Mouse (Mus musculus) limb, embryonic 13.5 days (tissue): ENCODE measurements around the gene Zfp146. TPM values are rescaled to one million over a fixed set of nuclear protein-coding genes. Genes with fewer than 3 reads are reported as not detected.
A peak's percentile ranks its signal among the peaks of the same experiment; 100 is the strongest.
"Not testable (repeated sequence)": the region's sequence is repeated elsewhere in the genome, so short reads cannot be mapped to it uniquely, and the experiment has no call there.

ENCODE experiments used
- ATAC-seq: fragments of 200-750 bp; cut with Nextera tagmentation; 2 replicates; pipeline ENCODE4 v1.8.0; 2017; ENCODE audit warnings: low read depth, moderate number of reproducible peaks, moderate TSS enrichment; ENCODE audit not compliant: low FRiP score
- H3K27ac ChIP-seq: fragments of 300-500 bp; sonication (generic); 2 replicates; pipeline ENCODE4 v1.5.1; 2015; ENCODE audit warnings: inconsistent platforms, mild to moderate bottlenecking, moderate library complexity
- H3K27me3 ChIP-seq: fragments of 300-500 bp; sonication (generic); 2 replicates; pipeline ENCODE4 v1.6.1; 2015; ENCODE audit warnings: mild to moderate bottlenecking, inconsistent platforms
- H3K36me3 ChIP-seq: fragments of 300-500 bp; sonication (generic); 2 replicates; pipeline ENCODE4 v1.6.1; 2015; ENCODE audit warnings: inconsistent platforms, mild to moderate bottlenecking, moderate library complexity
- H3K4me1 ChIP-seq: fragments of 300-500 bp; sonication (generic); 2 replicates; pipeline ENCODE4 v1.6.1; 2015; ENCODE audit warnings: inconsistent platforms
- H3K4me2 ChIP-seq: fragments of 300-500 bp; sonication (generic); replicated peaks from 2 replicates; pipeline ENCODE4 v1.6.1; 2015; ENCODE audit warnings: inconsistent platforms, mild to moderate bottlenecking, moderate library complexity
- H3K4me3 ChIP-seq: fragments of 300-500 bp; sonication (generic); 2 replicates; pipeline ENCODE4 v1.5.1; 2015; ENCODE audit warnings: moderate library complexity, mild to moderate bottlenecking, inconsistent platforms
- H3K9ac ChIP-seq: fragments of 300-500 bp; sonication (generic); 2 replicates; pipeline ENCODE4 v1.6.1; 2015; ENCODE audit warnings: mild to moderate bottlenecking, inconsistent platforms
- H3K9me3 ChIP-seq: fragments of 300-500 bp; sonication (generic); 2 replicates; pipeline ENCODE4 v1.6.1; 2016; ENCODE audit warnings: inconsistent platforms
- WGBS: fragments of 180-500 bp; shearing (Covaris S2); methylation state at CpG from one replicate; pipeline ENCODE4 v1.1.7; 2015; 5-methylcytosine and 5-hydroxymethylcytosine counted together
- polyA plus RNA-seq: library from polyadenylated mRNA; unstranded; fragments of >200 nt; fragmentation: Nextera tagmentation; extraction: Ambion mirVana; gene quantifications from 2 replicates; pipeline ENCODE4 v1.2.1, GENCODE M21; 2015

The Zfp146 gene
- polyA plus RNA-seq, 1 experiment from 2014 or later = 22.2 TPM

- Histone ChIP-seq H3K4me3 (no peak overlapping the region), H3K9me3 (peaks cover 89% of the 10 kb centered on the region), H3K4me2 (no peak overlapping the region), H3K4me1 (peaks cover 3% of the 10 kb centered on the region; the same call in 1 of the 2 replicates), H3K36me3 (peaks cover 96% of the 10 kb centered on the region), H3K27me3 (no peaks in the 10 kb centered on the region), H3K27ac (no peak overlapping the region), H3K9ac (no peak overlapping the region)
- ATAC-seq = no peak
- WGBS = 98% methylated on average over 5 of the region's 5 CpGs
Measured at GRCm38 (mm10) chr7:30163113-30163512, 6.4 kb downstream of the Zfp146 start.

GRCm38 (mm10) chr7:30155507-30155906, 14.0 kb downstream of the Zfp146 start:
- H3K9ac ChIP-seq = no peak overlapping the region
- no peaks in the 10 kb centered on the region for H3K4me1 ChIP-seq
- H3K27ac ChIP-seq = no peak overlapping the region
- H3K4me3 ChIP-seq = no peak overlapping the region
- ATAC-seq = no peak
- no peak overlapping the region for H3K4me2 ChIP-seq
- no peaks in the 10 kb centered on the region for H3K27me3 ChIP-seq
- WGBS = 96% methylated on average over 3 of the region's 3 CpGs
- peaks cover 82% of the 10 kb centered on the region for H3K9me3 ChIP-seq
- H3K36me3 ChIP-seq = peaks cover 90% of the 10 kb centered on the region

GRCm38 (mm10) chr7:30154040-30154439, 15.5 kb downstream of the Zfp146 start:
- no peaks in the 10 kb centered on the region for H3K4me1 ChIP-seq
- peaks cover 91% of the 10 kb centered on the region for H3K36me3 ChIP-seq
- H3K9ac ChIP-seq = no peak overlapping the region
- WGBS = 94% methylated on average over 1 of the region's 1 CpGs
- H3K4me3 ChIP-seq = no peak overlapping the region
- no peak overlapping the region for H3K4me2 ChIP-seq
- no peak overlapping the region for H3K27ac ChIP-seq
- no peak for ATAC-seq
- peaks cover 86% of the 10 kb centered on the region for H3K9me3 ChIP-seq
- no peaks in the 10 kb centered on the region for H3K27me3 ChIP-seq

- 97% methylated on average over 5 of the region's 5 CpGs for WGBS
- no peaks in the 10 kb centered on the region for H3K27me3 ChIP-seq
- no peak overlapping the region for H3K9ac ChIP-seq
- H3K4me1 ChIP-seq = peaks cover 3% of the 10 kb centered on the region; the same call in 1 of the 2 replicates
- no peak for ATAC-seq
- H3K9me3 ChIP-seq = peaks cover 53% of the 10 kb centered on the region
- no peak overlapping the region for H3K4me2 ChIP-seq
- H3K36me3 ChIP-seq = peaks cover 64% of the 10 kb centered on the region
- no peak overlapping the region for H3K4me3 ChIP-seq
- H3K27ac ChIP-seq = no peak overlapping the region
Measured at GRCm38 (mm10) chr7:30147011-30147410, 22.5 kb downstream of the Zfp146 start.

- Histone ChIP-seq H3K4me2 (peak overlapping the region; percentile 64), H3K4me1 (peaks cover 3% of the 10 kb centered on the region; the same call in 1 of the 2 replicates), H3K36me3 (peaks cover 59% of the 10 kb centered on the region), H3K9me3 (peaks cover 33% of the 10 kb centered on the region), H3K4me3 (peak overlapping the region; percentile 58), H3K27ac (peak overlapping the region; percentile 89), H3K9ac (peak overlapping the region; percentile 80), H3K27me3 (no peaks in the 10 kb centered on the region)
- 3% methylated on average over 35 of the region's 35 CpGs for WGBS
- peak; percentile 96 for ATAC-seq
Measured at GRCm38 (mm10) chr7:30143555-30144209, 25.9 kb downstream of the Zfp146 start.

- peaks cover 28% of the 10 kb centered on the region for H3K9me3 ChIP-seq
- H3K9ac ChIP-seq = peak overlapping the region; percentile 61
- peak; percentile 38; the same call in 1 of the 2 replicates for ATAC-seq
- H3K4me3 ChIP-seq = peak overlapping the region; percentile 58
- peaks cover 59% of the 10 kb centered on the region for H3K36me3 ChIP-seq
- H3K27ac ChIP-seq = peak overlapping the region; percentile 52; the same call in 1 of the 2 replicates
- WGBS = 15% methylated on average over 8 of the region's 8 CpGs
- peaks cover 3% of the 10 kb centered on the region; the same call in 1 of the 2 replicates for H3K4me1 ChIP-seq
- peak overlapping the region; percentile 64 for H3K4me2 ChIP-seq
- no peaks in the 10 kb centered on the region for H3K27me3 ChIP-seq
Measured at GRCm38 (mm10) chr7:30143170-30143554, 26.4 kb downstream of the Zfp146 start.

GRCm38 (mm10) chr7:30136826-30137225, 32.7 kb downstream of the Zfp146 start:
- Histone ChIP-seq H3K36me3 (peaks cover 92% of the 10 kb centered on the region), H3K4me1 (no peaks in the 10 kb centered on the region), H3K27ac (no peak overlapping the region), H3K4me2 (no peak overlapping the region), H3K4me3 (no peak overlapping the region), H3K9me3 (peaks cover 22% of the 10 kb centered on the region), H3K27me3 (no peaks in the 10 kb centered on the region), H3K9ac (no peak overlapping the region)
- ATAC-seq = no peak
- 93% methylated on average over 10 of the region's 10 CpGs for WGBS

- H3K4me3 ChIP-seq = no peak overlapping the region
- H3K36me3 ChIP-seq = peaks cover 92% of the 10 kb centered on the region
- no peak for ATAC-seq
Measured at GRCm38 (mm10) chr7:30132396-30132795, 37.2 kb downstream of the Zfp146 start.

GRCm38 (mm10) chr7:30129900-30130299, 39.6 kb downstream of the Zfp146 start:
- no peak for ATAC-seq
- H3K27me3 ChIP-seq = no peaks in the 10 kb centered on the region
- H3K4me3 ChIP-seq = no peak overlapping the region
- no peak overlapping the region for H3K9ac ChIP-seq
- no peaks in the 10 kb centered on the region for H3K4me1 ChIP-seq
- no peak overlapping the region for H3K27ac ChIP-seq
- no peak overlapping the region for H3K4me2 ChIP-seq
- H3K9me3 ChIP-seq = peaks cover 11% of the 10 kb centered on the region; the same call in 1 of the 2 replicates
- peaks cover 92% of the 10 kb centered on the region for H3K36me3 ChIP-seq
- WGBS = 98% methylated on average over 8 of the region's 8 CpGs

More at GRCm38 (mm10) chr7:30132396-30132795, 37.2 kb downstream of the Zfp146 start:
- H3K4me2 ChIP-seq = no peak overlapping the region
- H3K9me3 ChIP-seq = peaks cover 11% of the 10 kb centered on the region; the same call in 1 of the 2 replicates
- no peaks in the 10 kb centered on the region for H3K27me3 ChIP-seq
- H3K27ac ChIP-seq = no peak overlapping the region
- no peaks in the 10 kb centered on the region for H3K4me1 ChIP-seq
- H3K9ac ChIP-seq = no peak overlapping the region
- 87% methylated on average over 4 of the region's 4 CpGs for WGBS

- peaks cover 20% of the 10 kb centered on the region for H3K36me3 ChIP-seq
- no peaks in the 10 kb centered on the region for H3K27me3 ChIP-seq
- ATAC-seq = peak; percentile 46
- H3K4me2 ChIP-seq = peak overlapping the region; percentile 78
- peak overlapping the region; percentile 70 for H3K4me3 ChIP-seq
- H3K27ac ChIP-seq = peak overlapping the region; percentile 61; the same call in 1 of the 2 replicates
- WGBS = 6% methylated on average over 15 of the region's 15 CpGs
- peaks cover 7% of the 10 kb centered on the region; the same call in 1 of the 2 replicates for H3K4me1 ChIP-seq
- no peaks in the 10 kb centered on the region for H3K9me3 ChIP-seq
- H3K9ac ChIP-seq = peak overlapping the region; percentile 79
Measured at GRCm38 (mm10) chr7:30122188-30122530, 47.4 kb downstream of the Zfp146 start.

- WGBS = under 1% methylated on average over 61 of the region's 61 CpGs
- peak within 1 kb of the TSS; percentile 79 for H3K9ac ChIP-seq
- ATAC-seq = peak; percentile 96
- no peaks in the 10 kb centered on the region for H3K27me3 ChIP-seq
- H3K4me1 ChIP-seq = peaks cover 7% of the 10 kb centered on the region; the same call in 1 of the 2 replicates
- H3K9me3 ChIP-seq = no peaks in the 10 kb centered on the region
- H3K4me2 ChIP-seq = peak within 1 kb of the TSS; percentile 78
- peak within 1 kb of the TSS; percentile 70 for H3K4me3 ChIP-seq
- peak within 1 kb of the TSS; percentile 61; the same call in 1 of the 2 replicates for H3K27ac ChIP-seq
- H3K36me3 ChIP-seq = peaks cover 14% of the 10 kb centered on the region
Measured at GRCm38 (mm10) chr7:30121308-30122187, 48.0 kb downstream of the Zfp146 start, which contains the start of gene Zfp382. Gene Zfp382 (plus strand): TSS chr7:30121942.

- H3K4me1 ChIP-seq, H3K4me2 ChIP-seq, H3K27ac ChIP-seq, ATAC-seq, H3K27me3 ChIP-seq, H3K4me3 ChIP-seq, H3K9ac ChIP-seq: not testable (repeated sequence)
- WGBS = 91% methylated on average over 12 of the region's 12 CpGs
- Histone ChIP-seq H3K9me3 (peaks cover 33% of the 10 kb centered on the region), H3K36me3 (peaks cover 10% of the 10 kb centered on the region)
Measured at GRCm38 (mm10) chr7:30117935-30118334, 51.6 kb downstream of the Zfp146 start.
